Mouse (Mus musculus): ENCODE measurements around the gene H1f0.

DNA sequence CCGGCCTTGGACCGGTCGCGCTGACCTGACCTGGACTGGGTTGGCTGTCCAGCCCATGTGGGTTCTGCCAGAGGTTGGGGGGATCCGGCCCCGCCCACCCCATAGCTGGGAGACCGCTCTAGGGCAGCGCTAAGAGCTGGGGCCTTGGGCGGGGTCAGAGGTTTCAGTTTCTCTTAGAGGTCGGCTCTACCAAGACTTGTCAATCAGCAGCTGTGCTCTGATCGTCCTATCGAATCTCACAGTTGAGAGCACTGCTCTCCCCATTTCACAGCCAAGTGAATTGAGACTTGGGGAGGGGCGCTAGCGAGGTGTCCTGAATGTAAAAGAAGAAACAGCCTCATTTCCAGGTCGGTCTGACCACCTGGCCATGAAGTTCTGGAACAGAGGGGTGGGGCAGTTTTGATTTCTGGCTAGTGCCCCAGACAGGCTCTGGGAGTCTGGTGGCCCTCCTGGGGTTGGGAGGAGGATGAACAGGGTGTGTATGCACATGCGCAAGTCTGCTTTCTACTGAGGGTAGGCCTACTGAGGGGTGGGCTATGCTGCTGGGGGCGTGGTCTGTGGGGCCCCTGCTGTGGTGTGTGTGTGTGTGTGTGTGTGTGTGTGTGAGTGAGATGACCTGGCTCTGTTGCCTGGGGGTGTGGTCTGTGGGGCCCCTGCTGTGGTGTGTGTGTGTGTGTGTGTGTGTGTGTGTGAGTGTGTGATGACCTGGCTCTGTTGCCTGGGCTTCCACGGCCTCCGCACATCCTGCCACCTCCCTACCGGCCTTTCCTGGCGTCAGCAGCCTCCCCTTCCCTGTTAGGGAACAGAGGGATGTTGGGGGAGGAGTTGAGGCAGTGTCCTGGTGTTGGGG lies 44.6 kb upstream of the H1f0 start:
- TF ChIP-seq POLR2A (IDR thresholded peaks at IDR 0.05; ENCODE audit: low read depth, low read length) = peak; percentile 56
- TF ChIP-seq CTCF (IDR thresholded peaks at IDR 0.05; ENCODE audit: borderline replicate concordance, insufficient read depth, low read length) = no peak

Data from embryonic fibroblast, embryonic 13.5 days (primary cell).